Mouse (Mus musculus) kidney, postnatal 0 days (tissue): ENCODE data around the gene Denr. TPM values are rescaled to one million over a fixed set of nuclear protein-coding genes. Genes with fewer than 3 reads are reported as not detected.

ENCODE experiments used
- ATAC-seq: fragments of 200-750 bp; cut with Nextera tagmentation; replicated peaks from 2 replicates; pipeline ENCODE4 v1.8.0; 2017; ENCODE audit warnings: low read depth, moderate number of reproducible peaks, moderate TSS enrichment, moderate library complexity; ENCODE audit not compliant: low FRiP score
- DNase-seq: peaks from one replicate; pipeline ENCODE4 v3.0.0-alpha.2; 2016; ENCODE audit warnings: low spot score
- H3K27ac ChIP-seq: fragments of 300-500 bp; sonication (generic); 2 replicates; pipeline ENCODE4 v1.5.1; 2014; ENCODE audit warnings: mild to moderate bottlenecking
- H3K27me3 ChIP-seq: fragments of 300-500 bp; sonication (generic); 2 replicates; pipeline ENCODE4 v1.6.1; 2014; ENCODE audit warnings: low read length, mixed read lengths; ENCODE audit not compliant: insufficient read depth
- H3K36me3 ChIP-seq: fragments of 300-500 bp; sonication (generic); 2 replicates; pipeline ENCODE4 v1.6.1; 2014; ENCODE audit warnings: low read length, mixed read lengths; ENCODE audit not compliant: insufficient read depth
- H3K4me1 ChIP-seq: fragments of 300-500 bp; sonication (generic); replicated peaks from 2 replicates; pipeline ENCODE4 v1.6.1; 2014; ENCODE audit warnings: antibody characterized with exemption, low read length, mixed read lengths; ENCODE audit not compliant: insufficient read depth
- H3K4me2 ChIP-seq: fragments of 300-500 bp; sonication (generic); 2 replicates; pipeline ENCODE4 v1.6.1; 2014; ENCODE audit warnings: mild to moderate bottlenecking, low read length, moderate library complexity, mixed read lengths
- H3K4me3 ChIP-seq: fragments of 300-500 bp; sonication (generic); replicated peaks from 2 replicates; pipeline ENCODE4 v1.5.1; 2014; ENCODE audit warnings: low read depth, low read length
- H3K9ac ChIP-seq: fragments of 300-500 bp; sonication (generic); 2 replicates; pipeline ENCODE4 v1.6.1; 2014; ENCODE audit warnings: low read depth, low read length
- H3K9me3 ChIP-seq: fragments of 300-500 bp; sonication (generic); replicated peaks from 2 replicates; pipeline ENCODE4 v1.6.1; 2016; ENCODE audit warnings: low read length, inconsistent platforms, mixed read lengths
- CTCF ChIP-seq: IDR thresholded peaks from 2 replicates; pipeline ENCODE4 v1.5.1; 2016; ENCODE audit warnings: antibody characterized with exemption, low read depth, mild to moderate bottlenecking, moderate library complexity
- WGBS: fragments of 180-500 bp; shearing (Covaris S2); extraction: QIAGEN DNeasy Blood & Tissue Kit; methylation state at CpG from one replicate; pipeline ENCODE4 v1.1.7; 2014; 5-methylcytosine and 5-hydroxymethylcytosine counted together
- polyA plus RNA-seq: library from polyadenylated mRNA; unstranded; fragments of >200 nt; fragmentation: Nextera tagmentation; extraction: Ambion mirVana; gene quantifications from 2 replicates; pipeline ENCODE4 v1.2.1, GENCODE M21; 2015

Denr gene
- polyA plus RNA-seq, 1 experiment from 2014 or later: 128 TPM

- Histone ChIP-seq H3K36me3 (no peaks in the 10 kb centered on the region), H3K4me2 (no peak overlapping the region), H3K4me1 (peaks cover 9% of the 10 kb centered on the region; the same call in 1 of the 2 replicates), H3K27me3 (no peaks in the 10 kb centered on the region), H3K27ac (no peak overlapping the region), H3K4me3 (no peak overlapping the region), H3K9me3 (no peaks in the 10 kb centered on the region), H3K9ac (no peak overlapping the region)
- ATAC-seq: no peak
- 74% methylated on average over 11 of the region's 11 CpGs for WGBS
- DNase-seq: no peak
- TF ChIP-seq CTCF: peak; percentile 30; the same call in 1 of the 2 replicates
Observed at GRCm38 (mm10) chr5:123904059-123904672, 2.8 kb upstream of the Denr start.

GRCm38 (mm10) chr5:123906146-123906975 is 614 bp upstream of the Denr start:
- H3K4me2 ChIP-seq: peak overlapping the region; percentile 21; the same call in 1 of the 2 replicates
- 66% methylated on average over 17 of the region's 17 CpGs for WGBS
- H3K4me3 ChIP-seq: no peak overlapping the region
- no peaks in the 10 kb centered on the region for H3K9me3 ChIP-seq
- no peak for TF ChIP-seq CTCF
- H3K4me1 ChIP-seq: peaks cover 9% of the 10 kb centered on the region; the same call in 1 of the 2 replicates
- no peak for DNase-seq
- no peaks in the 10 kb centered on the region for H3K27me3 ChIP-seq
- no peak for ATAC-seq
- H3K9ac ChIP-seq: no peak overlapping the region
- H3K36me3 ChIP-seq: peaks cover 10% of the 10 kb centered on the region; the same call in 1 of the 2 replicates
- no peak overlapping the region for H3K27ac ChIP-seq

DNA sequence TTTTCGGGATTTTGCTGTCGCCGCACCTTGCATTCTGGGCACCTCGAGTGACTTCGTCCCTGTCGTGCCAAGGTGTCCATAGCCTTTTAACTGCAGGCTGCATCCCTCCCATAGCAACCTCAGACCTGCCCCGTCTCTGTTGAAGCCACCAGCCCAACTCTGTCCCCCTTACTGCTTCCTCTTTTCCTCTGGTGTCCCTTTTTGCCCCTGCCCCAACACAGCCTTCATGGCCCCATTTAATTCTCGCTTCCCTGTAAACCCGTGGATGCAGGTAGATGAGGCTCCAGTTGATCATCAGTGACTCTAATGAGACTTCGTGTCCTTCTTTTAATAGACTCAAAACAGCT is 629 bp downstream of the Denr start:
- H3K27ac ChIP-seq: peak overlapping the region; percentile 85
- H3K27me3 ChIP-seq: no peaks in the 10 kb centered on the region
- H3K4me1 ChIP-seq: peaks cover 9% of the 10 kb centered on the region; the same call in 1 of the 2 replicates
- no peak for TF ChIP-seq CTCF
- H3K4me3 ChIP-seq: peak overlapping the region; percentile 91
- no peak; the same call in 1 of the 2 replicates for ATAC-seq
- peaks cover 10% of the 10 kb centered on the region; the same call in 1 of the 2 replicates for H3K36me3 ChIP-seq
- WGBS: 3% methylated on average over 10 of the region's 10 CpGs
- peak overlapping the region; percentile 97 for H3K9ac ChIP-seq
- H3K9me3 ChIP-seq: no peaks in the 10 kb centered on the region
- no peak for DNase-seq
- peak overlapping the region; percentile 83 for H3K4me2 ChIP-seq

DNA sequence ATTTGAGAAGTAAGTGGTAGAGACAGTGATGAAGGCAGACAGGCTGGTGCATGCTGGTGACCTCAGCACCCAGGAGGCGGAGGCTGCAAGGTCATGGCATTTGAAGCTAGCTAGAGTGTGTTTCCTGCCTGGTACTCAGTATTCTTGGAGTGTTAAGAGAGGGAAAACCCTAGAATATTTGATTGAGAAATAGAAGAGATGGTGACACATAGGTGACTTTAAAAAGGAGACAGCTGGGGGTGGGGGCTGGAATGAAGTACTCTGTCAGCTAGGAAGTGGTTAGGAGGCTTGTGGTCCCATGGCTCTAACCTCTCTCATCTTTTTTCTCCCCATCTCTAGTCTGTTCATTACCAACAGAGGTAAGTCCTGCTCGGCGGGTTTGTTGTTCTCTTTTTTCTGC is 7.9 kb downstream of the Denr start:
- 95% methylated on average over 3 of the region's 3 CpGs for WGBS

DNA sequence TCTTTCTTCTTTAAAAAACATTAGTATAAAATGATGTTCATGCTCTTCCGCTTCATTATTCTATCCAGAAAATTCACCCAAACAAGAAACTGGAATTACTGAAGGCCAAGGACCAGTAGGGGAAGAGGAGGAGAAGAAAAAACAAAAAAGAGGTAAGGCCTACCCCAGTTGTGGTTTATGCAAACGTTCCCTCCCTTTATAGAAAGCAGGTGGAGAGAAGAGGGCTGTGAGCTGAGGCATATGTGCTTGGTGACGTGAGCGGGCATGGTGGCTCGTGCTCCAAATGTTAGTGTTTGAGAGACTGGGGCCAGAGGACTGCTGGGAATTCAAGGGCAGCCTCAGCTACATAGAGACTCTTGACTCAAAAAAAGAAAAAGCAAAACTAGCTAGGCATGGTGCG is 15.1 kb downstream of the Denr start:
- Histone ChIP-seq H3K4me2 (no peak overlapping the region), H3K9me3 (no peaks in the 10 kb centered on the region), H3K9ac (no peak overlapping the region), H3K27me3 (no peaks in the 10 kb centered on the region), H3K27ac (no peak overlapping the region), H3K4me3 (no peak overlapping the region), H3K4me1 (no peaks in the 10 kb centered on the region), H3K36me3 (peaks cover 61% of the 10 kb centered on the region)
- TF ChIP-seq CTCF: no peak
- 93% methylated on average over 6 of the region's 6 CpGs for WGBS
- ATAC-seq (no peak), DNase-seq (no peak)

More for the DNA sequence above, 7.9 kb downstream of the Denr start:
- no peak for DNase-seq
- no peak overlapping the region for H3K27ac ChIP-seq
- TF ChIP-seq CTCF: no peak
- peaks cover 34% of the 10 kb centered on the region for H3K36me3 ChIP-seq
- H3K4me3 ChIP-seq: no peak overlapping the region
- H3K4me1 ChIP-seq: no peaks in the 10 kb centered on the region
- H3K4me2 ChIP-seq: no peak overlapping the region
- no peaks in the 10 kb centered on the region for H3K27me3 ChIP-seq
- no peaks in the 10 kb centered on the region for H3K9me3 ChIP-seq
- no peak overlapping the region for H3K9ac ChIP-seq
- no peak for ATAC-seq

- TF ChIP-seq CTCF: no peak
- no peaks in the 10 kb centered on the region for H3K27me3 ChIP-seq
- H3K4me3 ChIP-seq: no peak within 1 kb of the TSS
- no peak within 1 kb of the TSS for H3K27ac ChIP-seq
- H3K9ac ChIP-seq: no peak within 1 kb of the TSS
- H3K36me3 ChIP-seq: peaks cover 47% of the 10 kb centered on the region
- no peaks in the 10 kb centered on the region for H3K4me1 ChIP-seq
- no peak within 1 kb of the TSS for H3K4me2 ChIP-seq
- DNase-seq (no peak), ATAC-seq (no peak)
- WGBS: 91% methylated on average over 9 of the region's 9 CpGs
- H3K9me3 ChIP-seq: no peaks in the 10 kb centered on the region
Observed at GRCm38 (mm10) chr5:123927118-123927517, 20.1 kb downstream of the Denr start, which contains the start of gene Gm43518. Gene Gm43518, plus strand, starts transcription at chr5:123927418.
